Mouse (Mus musculus) sigmoid colon, adult 10 weeks (tissue): Measurements from ENCODE around the gene Gm3573. TPM values are rescaled to one million over a fixed set of nuclear protein-coding genes. Genes with fewer than 3 reads are reported as not detected.

Experiments
- polyA plus RNA-seq: library from polyadenylated mRNA; stranded (reverse); fragments of 350-450 nt; fragmentation: Illumina TruSeq; extraction: RNeasy Lipid Tissue Mini Kit (QIAGEN cat#74804); gene quantifications from one replicate; pipeline ENCODE4 v1.2.3, GENCODE M21; 2014; ENCODE audit warnings: low read depth, low replicate concordance

The Gm3573 gene
- polyA plus RNA-seq = not detected

DNA sequence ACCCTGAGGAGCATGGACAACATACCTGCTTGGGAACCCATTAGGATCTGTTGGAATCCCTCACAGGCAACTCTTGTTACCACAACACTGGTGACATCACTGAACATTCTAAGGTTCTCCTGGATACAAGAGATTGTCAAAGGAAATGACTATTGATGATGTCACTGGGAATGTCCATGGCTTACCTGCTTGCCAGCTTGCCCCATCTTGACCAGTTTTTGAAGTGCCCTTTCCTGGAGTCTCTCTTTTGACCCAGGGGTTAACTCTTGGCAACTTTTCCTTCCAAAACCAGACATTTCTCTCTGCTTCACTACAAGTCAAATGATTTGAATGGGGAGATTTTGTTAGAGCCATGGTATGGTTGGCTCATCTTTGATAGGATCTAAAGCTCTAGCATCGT is at the start of gene Gm3573:
TSS of gene Gm3573 (minus strand) at position 101 of the 400 bp plus-strand sequence.

GRCm38 (mm10) chr14:42162522-42162921 is 28.1 kb downstream of the Gm3573 start, which contains the start of gene Gm17027:
TSS of gene Gm17027 (minus strand) at chr14:42162622.

Other genes starting within 250 kb of the Gm3573 start
- gene 1700024B05Rik, start 246.8 kb downstream of the Gm3573 start, polyA plus RNA-seq = not detected
- gene Gm6401, start 222.9 kb downstream of the Gm3573 start, polyA plus RNA-seq = not detected
- gene Gm3543, start 207.5 kb downstream of the Gm3573 start, polyA plus RNA-seq = not detected
- gene Gm7951, start 73.4 kb downstream of the Gm3573 start, polyA plus RNA-seq = not detected
- gene Gm17027, start 28.2 kb downstream of the Gm3573 start, polyA plus RNA-seq = not detected
- not detected for gene Gm17026, start 69.3 kb upstream of the Gm3573 start, polyA plus RNA-seq
- not detected for gene Gm9611, start 106.6 kb upstream of the Gm3573 start, polyA plus RNA-seq
- gene Gm7995, start 119.4 kb upstream of the Gm3573 start, polyA plus RNA-seq = not detected
- not detected for gene Gm8005, start 248.9 kb upstream of the Gm3573 start, polyA plus RNA-seq